Mouse (Mus musculus) right cerebral cortex, adult 18-20 months (tissue): ENCODE measurements around the gene Best2.
A peak's percentile ranks its signal among the peaks of the same experiment; 100 is the strongest.

ENCODE experiments used
- DNase-seq: peaks from one replicate; pipeline ENCODE4 v3.0.0; 2022; ENCODE audit warnings: mixed read lengths

Best2 gene

DNA sequence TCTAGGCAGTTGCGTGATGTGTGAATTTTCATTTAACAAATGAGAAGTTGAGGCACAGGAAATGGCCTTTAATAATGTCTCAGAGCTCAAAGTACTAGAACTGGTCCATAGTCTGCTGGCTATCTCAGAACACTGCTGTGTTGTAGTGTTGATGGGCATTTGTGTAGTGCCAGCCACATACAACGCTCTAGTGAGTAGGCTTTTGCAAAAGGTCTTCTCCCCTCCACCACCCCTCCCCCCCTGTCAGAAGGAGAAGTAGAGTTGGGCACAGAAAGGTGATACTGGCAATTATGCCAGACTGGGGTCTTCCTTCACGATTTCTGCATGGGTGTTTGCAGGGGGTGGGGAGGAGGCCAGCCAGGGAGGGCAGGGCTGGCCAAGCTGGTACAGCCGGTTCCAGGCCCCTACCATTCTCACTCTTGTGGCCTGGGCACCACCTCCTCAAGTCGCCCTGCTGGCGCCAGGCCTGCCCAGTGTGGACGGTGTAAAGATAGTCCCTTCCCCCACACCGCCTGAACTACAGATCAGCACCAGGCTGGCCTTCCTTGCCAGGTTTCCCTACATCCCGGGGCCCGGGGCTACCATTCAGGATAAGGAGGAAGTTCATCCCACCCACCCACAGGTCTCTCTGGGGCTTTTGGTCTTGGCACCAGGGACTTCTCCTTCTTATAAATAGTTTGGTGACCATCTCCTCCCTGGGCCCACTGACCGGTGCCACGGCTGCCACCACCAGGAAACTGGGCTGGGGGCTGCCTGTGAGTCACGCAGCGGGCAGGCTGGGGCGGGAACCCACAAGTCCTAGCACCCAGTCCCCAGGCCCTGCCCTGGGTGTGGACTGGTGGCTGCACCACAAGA is 32.5 kb downstream of the Best2 start:
- DNase-seq: no peak

- DNase-seq: no peak
Measured at GRCm38 (mm10) chr8:84980622-84981358, 33.5 kb downstream of the Best2 start.

GRCm38 (mm10) chr8:84979599-84980421 is 34.5 kb downstream of the Best2 start:
- DNase-seq: peak; percentile 95

DNA sequence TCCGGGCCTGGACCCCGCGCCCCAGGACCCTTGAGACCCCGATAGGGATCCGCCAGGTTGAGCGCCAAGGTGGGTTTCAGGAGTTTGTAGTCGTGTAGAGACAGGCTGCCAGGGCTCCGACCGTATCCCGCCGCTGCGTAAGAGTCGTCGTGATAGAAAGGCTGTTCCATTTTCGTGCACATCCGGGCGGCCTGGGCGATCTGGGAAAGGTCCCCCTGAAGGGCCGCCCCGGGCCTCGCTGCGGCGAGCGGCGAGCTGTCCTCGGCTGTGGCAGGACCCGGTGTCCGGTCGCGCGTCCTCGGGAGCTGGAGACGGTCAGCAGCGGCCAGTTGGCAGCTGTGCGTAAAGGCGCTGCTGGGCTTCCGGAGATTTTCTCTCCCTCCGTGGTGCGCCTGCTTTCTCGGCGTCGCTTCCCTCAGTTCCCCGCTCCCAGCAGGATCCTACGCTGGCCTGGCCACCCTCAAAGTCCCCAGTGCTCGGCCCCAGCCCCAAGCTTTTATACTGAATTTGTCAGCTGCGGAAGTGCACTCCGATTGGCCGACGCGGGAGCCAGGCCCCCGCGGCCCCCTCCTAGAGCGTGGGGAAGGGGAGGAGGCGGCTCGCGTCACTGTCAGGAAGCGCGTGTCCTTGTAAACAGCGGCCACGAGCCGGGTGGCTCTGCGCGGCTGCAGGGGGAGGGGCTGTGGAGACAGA is 35.9 kb downstream of the Best2 start, which contains the start of gene Junb:
Gene Junb, minus strand, starts transcription at position 471 of the 693 bp plus-strand sequence.
- DNase-seq: peak; percentile 97

GRCm38 (mm10) chr8:84977435-84978247 is 36.7 kb downstream of the Best2 start:
- peak; percentile 71 for DNase-seq

DNA sequence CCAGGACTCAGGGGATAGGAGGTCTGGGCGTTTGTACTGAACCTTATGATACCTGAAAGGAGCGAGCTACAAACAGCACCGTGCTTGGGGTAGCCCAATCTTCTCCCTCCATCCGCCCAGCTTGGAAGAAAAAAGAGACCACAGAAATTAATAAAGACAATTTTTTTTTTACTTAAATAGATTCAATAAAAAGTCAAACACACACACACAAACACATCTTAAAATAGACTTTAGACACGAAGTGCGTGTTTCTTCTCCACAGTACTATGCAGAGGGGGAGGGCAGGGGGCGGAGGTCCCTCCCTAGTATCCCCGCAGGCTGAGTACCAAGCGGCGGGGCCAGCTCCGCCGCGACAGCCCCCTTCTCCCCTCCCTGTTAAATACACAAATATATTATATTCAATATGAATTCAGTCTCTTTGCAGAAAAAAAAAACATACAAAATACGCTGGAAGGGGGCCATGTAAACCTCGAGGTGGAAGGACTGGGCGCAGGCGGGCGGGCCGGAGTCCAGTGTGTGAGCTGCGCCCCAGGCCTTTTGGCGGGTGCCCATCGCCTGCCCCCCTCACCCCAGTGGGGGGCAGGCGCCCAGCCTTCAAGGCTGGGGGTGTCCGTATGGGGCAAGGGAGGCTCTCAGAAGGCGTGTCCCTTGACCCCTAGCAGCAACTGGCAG is 37.4 kb downstream of the Best2 start:
- no peak for DNase-seq

- DNase-seq: peak; percentile 96
Measured at GRCm38 (mm10) chr8:84976031-84976762, 38.1 kb downstream of the Best2 start.

GRCm38 (mm10) chr8:84975434-84975833 is 38.9 kb downstream of the Best2 start:
- no peak for DNase-seq

GRCm38 (mm10) chr8:84974543-84975142 is 39.7 kb downstream of the Best2 start:
- DNase-seq: no peak

- DNase-seq: no peak
Measured at GRCm38 (mm10) chr8:84973803-84974542, 40.4 kb downstream of the Best2 start.

GRCm38 (mm10) chr8:84973079-84973478 is 41.3 kb downstream of the Best2 start:
- DNase-seq: no peak

GRCm38 (mm10) chr8:84970913-84971312 is 43.4 kb downstream of the Best2 start:
- no peak for DNase-seq

DNA sequence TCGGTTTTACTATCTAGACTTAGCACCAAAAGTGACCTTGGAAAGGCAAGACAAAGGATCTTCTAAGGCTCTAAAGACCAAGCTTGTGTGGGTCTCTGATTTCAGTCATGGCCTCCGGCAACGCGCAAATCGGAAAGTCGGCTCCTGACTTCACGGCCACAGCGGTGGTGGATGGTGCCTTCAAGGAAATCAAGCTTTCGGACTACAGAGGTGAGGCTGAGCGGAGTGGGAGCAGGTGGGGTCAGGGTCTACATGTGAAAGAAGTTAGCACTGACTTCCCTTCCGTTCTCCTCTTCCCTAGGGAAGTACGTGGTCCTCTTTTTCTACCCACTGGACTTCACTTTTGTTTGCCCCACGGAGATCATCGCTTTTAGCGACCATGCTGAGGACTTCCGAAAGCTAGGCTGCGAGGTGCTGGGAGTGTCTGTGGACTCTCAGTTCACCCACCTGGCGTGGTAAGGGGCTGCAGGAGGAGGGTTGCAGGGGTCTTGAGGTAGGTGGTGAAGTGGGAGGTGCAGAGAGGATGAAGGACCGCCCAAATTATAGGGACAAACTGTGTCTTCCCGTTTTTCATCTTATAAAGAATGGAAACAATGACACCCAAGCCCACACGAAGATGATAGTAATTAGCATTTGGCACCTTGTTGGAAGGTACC is 44.1 kb downstream of the Best2 start:
- no peak for DNase-seq

- DNase-seq: peak; percentile 73
Measured at GRCm38 (mm10) chr8:84969241-84970134, 44.8 kb downstream of the Best2 start, which contains the start of the genes Gm49661, Prdx2 and Rnaseh2a. Gm49661 (minus strand) TSS chr8:84969433. Prdx2 (plus strand) TSS chr8:84969587. Rnaseh2a (minus strand) TSS chr8:84969767.

DNA sequence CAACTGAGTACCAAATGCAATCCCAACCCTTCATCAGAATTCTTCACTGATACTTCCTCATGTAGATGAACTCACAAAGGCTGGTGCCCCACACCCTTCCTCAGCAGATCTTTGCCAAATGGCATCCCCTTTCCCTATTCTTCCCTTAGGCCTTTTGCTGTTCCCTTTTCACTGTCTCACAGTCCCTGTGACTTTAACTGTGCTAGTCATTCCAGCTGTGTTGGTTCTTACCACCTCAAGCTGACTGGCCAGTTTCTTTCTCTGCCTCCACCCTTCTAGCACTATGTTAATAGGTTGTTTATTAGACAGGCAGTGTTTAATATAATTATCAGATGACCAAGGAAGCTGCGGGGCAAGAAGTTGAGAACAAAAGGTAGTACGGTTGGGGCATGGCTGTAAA is 45.7 kb downstream of the Best2 start:
- DNase-seq: no peak

DNA sequence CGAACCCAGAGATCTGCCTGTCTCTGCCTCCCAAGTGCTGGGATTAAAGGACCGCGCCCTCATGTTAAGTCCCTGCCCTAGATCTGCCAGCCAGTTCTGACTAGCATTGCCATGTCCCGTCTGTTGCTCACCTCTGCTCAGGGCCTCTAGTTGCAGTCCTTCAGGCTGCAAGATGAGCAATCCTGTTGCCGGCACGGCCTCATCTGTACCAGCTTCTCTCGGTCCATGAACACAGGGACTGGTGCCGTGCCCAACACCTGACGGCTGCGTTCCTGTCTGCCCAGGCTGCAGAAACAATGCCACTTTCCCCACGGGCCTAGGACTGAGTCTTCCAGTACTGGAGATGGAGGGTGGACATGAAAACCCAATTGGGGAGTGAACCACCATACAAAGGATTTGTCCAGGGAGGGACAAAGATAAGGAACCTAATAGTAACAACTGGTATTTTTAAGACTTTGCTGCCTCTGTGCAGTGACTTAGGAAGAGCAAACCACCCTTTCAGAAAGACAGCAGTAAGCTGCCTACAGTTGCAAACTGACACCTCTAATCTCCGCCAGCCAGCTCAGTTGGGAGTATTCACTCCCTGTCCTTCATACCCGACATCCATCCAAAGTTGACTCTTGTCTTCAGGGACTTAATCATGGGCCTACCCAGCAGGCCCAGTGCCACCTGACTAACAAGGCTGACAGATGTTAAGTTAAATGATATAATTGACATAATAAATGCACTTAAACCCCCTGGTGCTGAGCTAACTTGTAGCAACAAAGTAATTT is 46.6 kb downstream of the Best2 start:
- no peak for DNase-seq
